Mouse (Mus musculus) megakaryocyte, adult 5-6 weeks (primary cell): ENCODE measurements around the gene Tepsin. TPM values are rescaled to one million over a fixed set of nuclear protein-coding genes. Genes with fewer than 3 reads are reported as not detected.

Experiments used
- total RNA-seq, 2 experiments: library from RNA; stranded (forward) in 1 of 2; stranded (reverse) in 1 of 2; fragments of 153-499, 151-499 nt in 1 of 2; fragments of 221-1000, 200-1000 nt in 1 of 2; gene quantifications; 2 replicates each; pipeline versions ENCODE4 v1.2.3 to v1.2.4; 2015 to 2017

Tepsin gene
- total RNA-seq, 2 experiments from 2014 or later = 14.3 to 14.8 TPM

Other genes starting within 250 kb of the Tepsin start
- gene Chmp6, start 185.3 kb downstream of the Tepsin start, total RNA-seq (2015) = 20.7 and 21.7 TPM in 2 replicates
- 54.8 and 79.3 TPM in 2 replicates for gene Chmp6, start 185.3 kb downstream of the Tepsin start, total RNA-seq (2017)
- 6.2 TPM in 2 replicates for gene Baiap2, start 156.0 kb downstream of the Tepsin start, total RNA-seq (2015)
- gene Baiap2, start 156.0 kb downstream of the Tepsin start, total RNA-seq (2017) = 6.2 and 6.9 TPM in 2 replicates
- 3.4 and 5.7 TPM in 2 replicates for gene Aatk, start 51.6 kb downstream of the Tepsin start, total RNA-seq (2015)
- 4.4 and 5.2 TPM in 2 replicates for gene Aatk, start 51.6 kb downstream of the Tepsin start, total RNA-seq (2017)
- gene Cep131, start 11.9 kb downstream of the Tepsin start, total RNA-seq (2015) = 5.2 and 5.8 TPM in 2 replicates
- 9.3 and 16.3 TPM in 2 replicates for gene Cep131, start 11.9 kb downstream of the Tepsin start, total RNA-seq (2017)
- gene Ndufaf8, start 197 bp upstream of the Tepsin start, total RNA-seq (2015) = 9.6 and 21.6 TPM in 2 replicates
- 11.7 and 16.2 TPM in 2 replicates for gene Ndufaf8, start 197 bp upstream of the Tepsin start, total RNA-seq (2017)
- gene Slc38a10, start 52.6 kb upstream of the Tepsin start, total RNA-seq (2015) = 23.4 and 27.7 TPM in 2 replicates
- 31.9 and 32.6 TPM in 2 replicates for gene Slc38a10, start 52.6 kb upstream of the Tepsin start, total RNA-seq (2017)
- gene Bahcc1, start 134.2 kb upstream of the Tepsin start, total RNA-seq (2015) = 3.1 and 4.4 TPM in 2 replicates
- gene Bahcc1, start 134.2 kb upstream of the Tepsin start, total RNA-seq (2017) = 1.3 and 1.7 TPM in 2 replicates
- gene Actg1, start 249.8 kb upstream of the Tepsin start, total RNA-seq (2015) = 4,212 and 4,544 TPM in 2 replicates
- gene Actg1, start 249.8 kb upstream of the Tepsin start, total RNA-seq (2017) = 2,305 and 2,430 TPM in 2 replicates